Mouse (Mus musculus): ENCODE results near the gene Dedd2. TPM values are rescaled to one million over a fixed set of nuclear protein-coding genes. Genes with fewer than 3 reads are reported as not detected.
A peak's percentile ranks its signal among the peaks of the same experiment; 100 is the strongest.

The Dedd2 gene
- polyA plus RNA-seq, 1 experiment from 2014 or later, result 11.5 TPM

GRCm38 (mm10) chr7:25240631-25241030, 20.2 kb upstream of the Dedd2 start:
- Histone ChIP-seq H3K4me3 (no peak overlapping the region), H3K4me1 (peaks cover 47% of the 10 kb centered on the region), H3K27ac (no peak overlapping the region), H3K9me3 (replicated peaks) (no peaks in the 10 kb centered on the region), H3K27me3 (ENCODE audit: low read depth, poor library complexity, severe bottlenecking) (no peaks in the 10 kb centered on the region), H3K36me3 (peaks cover 54% of the 10 kb centered on the region)
- no peak for DNase-seq (ENCODE audit: low spot score)
- 61% methylated on average over 7 of the region's 7 CpGs for WGBS

- Histone ChIP-seq H3K36me3 (peaks cover 54% of the 10 kb centered on the region), H3K27ac (peak overlapping the region; percentile 96; the same call in 1 of the 2 replicates), H3K4me3 (peak overlapping the region; percentile 89), H3K27me3 (ENCODE audit: low read depth, poor library complexity, severe bottlenecking) (no peaks in the 10 kb centered on the region), H3K9me3 (replicated peaks) (no peaks in the 10 kb centered on the region), H3K4me1 (peaks cover 40% of the 10 kb centered on the region)
- peak; percentile 82 for DNase-seq (ENCODE audit: low spot score)
- WGBS, result 3% methylated on average over 30 of the region's 30 CpGs
These were observed 18.6 kb upstream of the Dedd2 start for GRCm38 (mm10) chr7:25238829-25239623.

GRCm38 (mm10) chr7:25238015-25238706, 17.7 kb upstream of the Dedd2 start:
- H3K27me3 ChIP-seq (ENCODE audit: low read depth, poor library complexity, severe bottlenecking), result no peaks in the 10 kb centered on the region
- peak; percentile 90 for DNase-seq (ENCODE audit: low spot score)
- H3K36me3 ChIP-seq, result peaks cover 54% of the 10 kb centered on the region
- peaks cover 34% of the 10 kb centered on the region for H3K4me1 ChIP-seq
- no peaks in the 10 kb centered on the region for H3K9me3 ChIP-seq (replicated peaks)
- under 1% methylated on average over 23 of the region's 23 CpGs for WGBS
- peak overlapping the region; percentile 96 for H3K27ac ChIP-seq
- peak overlapping the region; percentile 89 for H3K4me3 ChIP-seq

- peak within 1 kb of the TSS; percentile 96 for H3K27ac ChIP-seq
- peak; percentile 94 for DNase-seq (ENCODE audit: low spot score)
- H3K27me3 ChIP-seq (ENCODE audit: low read depth, poor library complexity, severe bottlenecking), result no peaks in the 10 kb centered on the region
- no peaks in the 10 kb centered on the region for H3K9me3 ChIP-seq (replicated peaks)
- under 1% methylated on average over 76 of the region's 76 CpGs for WGBS
- H3K36me3 ChIP-seq, result peaks cover 54% of the 10 kb centered on the region
- H3K4me3 ChIP-seq, result peak within 1 kb of the TSS; percentile 89
- H3K4me1 ChIP-seq, result peaks cover 34% of the 10 kb centered on the region
These were observed 17.0 kb upstream of the Dedd2 start, which contains the start of gene Gsk3a for GRCm38 (mm10) chr7:25237249-25238014. TSS of gene Gsk3a (minus strand) at chr7:25237851.

- Histone ChIP-seq H3K36me3 (peaks cover 56% of the 10 kb centered on the region), H3K4me1 (peaks cover 30% of the 10 kb centered on the region), H3K27ac (no peak overlapping the region), H3K4me3 (no peak overlapping the region), H3K9me3 (replicated peaks) (no peaks in the 10 kb centered on the region), H3K27me3 (ENCODE audit: low read depth, poor library complexity, severe bottlenecking) (no peaks in the 10 kb centered on the region)
- WGBS, result 86% methylated on average over 5 of the region's 5 CpGs
- DNase-seq (ENCODE audit: low spot score), result no peak
These were observed 15.1 kb upstream of the Dedd2 start for GRCm38 (mm10) chr7:25235526-25235925.

GRCm38 (mm10) chr7:25233061-25233460, 12.6 kb upstream of the Dedd2 start:
- WGBS, result 89% methylated on average over 2 of the region's 2 CpGs
- H3K27ac ChIP-seq, result no peak overlapping the region
- peaks cover 81% of the 10 kb centered on the region for H3K36me3 ChIP-seq
- H3K4me1 ChIP-seq, result peaks cover 16% of the 10 kb centered on the region
- no peaks in the 10 kb centered on the region for H3K9me3 ChIP-seq (replicated peaks)
- H3K4me3 ChIP-seq, result no peak overlapping the region
- no peaks in the 10 kb centered on the region for H3K27me3 ChIP-seq (ENCODE audit: low read depth, poor library complexity, severe bottlenecking)
- no peak for DNase-seq (ENCODE audit: low spot score)

GRCm38 (mm10) chr7:25232101-25232648, 11.8 kb upstream of the Dedd2 start:
- WGBS, result 75% methylated on average over 5 of the region's 5 CpGs
- Histone ChIP-seq H3K4me3 (no peak overlapping the region), H3K4me1 (peaks cover 16% of the 10 kb centered on the region), H3K36me3 (peaks cover 90% of the 10 kb centered on the region), H3K27me3 (ENCODE audit: low read depth, poor library complexity, severe bottlenecking) (no peaks in the 10 kb centered on the region), H3K9me3 (replicated peaks) (no peaks in the 10 kb centered on the region), H3K27ac (no peak overlapping the region)
- no peak for DNase-seq (ENCODE audit: low spot score)

- H3K27me3 ChIP-seq (ENCODE audit: low read depth, poor library complexity, severe bottlenecking), result no peaks in the 10 kb centered on the region
- H3K27ac ChIP-seq, result no peak overlapping the region
- DNase-seq (ENCODE audit: low spot score), result no peak
- WGBS, result 90% methylated on average over 9 of the region's 9 CpGs
- no peak overlapping the region for H3K4me3 ChIP-seq
- H3K36me3 ChIP-seq, result peaks cover 100% of the 10 kb centered on the region
- H3K4me1 ChIP-seq, result peaks cover 4% of the 10 kb centered on the region
- no peaks in the 10 kb centered on the region for H3K9me3 ChIP-seq (replicated peaks)
These were observed 10.4 kb upstream of the Dedd2 start for GRCm38 (mm10) chr7:25230690-25231285.

GRCm38 (mm10) chr7:25227523-25228300, 7.3 kb upstream of the Dedd2 start:
- Histone ChIP-seq H3K36me3 (peaks cover 100% of the 10 kb centered on the region), H3K27ac (no peak overlapping the region), H3K27me3 (ENCODE audit: low read depth, poor library complexity, severe bottlenecking) (no peaks in the 10 kb centered on the region), H3K4me1 (peaks cover under 1% of the 10 kb centered on the region; the same call in 1 of the 2 replicates), H3K9me3 (replicated peaks) (no peaks in the 10 kb centered on the region), H3K4me3 (no peak overlapping the region)
- WGBS, result 90% methylated on average over 1 of the region's 1 CpGs
- no peak for DNase-seq (ENCODE audit: low spot score)

- 90% methylated on average over 10 of the region's 10 CpGs for WGBS
- Histone ChIP-seq H3K9me3 (replicated peaks) (no peaks in the 10 kb centered on the region), H3K27me3 (ENCODE audit: low read depth, poor library complexity, severe bottlenecking) (no peaks in the 10 kb centered on the region), H3K4me3 (peak overlapping the region; percentile 81), H3K27ac (peak overlapping the region; percentile 94; the same call in 1 of the 2 replicates), H3K36me3 (peaks cover 50% of the 10 kb centered on the region), H3K4me1 (peaks cover 44% of the 10 kb centered on the region)
- DNase-seq (ENCODE audit: low spot score), result no peak
These were observed 2.0 kb upstream of the Dedd2 start for GRCm38 (mm10) chr7:25222275-25222967.

Measured in limb, embryonic 10.5 days (tissue).